Mouse (Mus musculus) liver, embryonic 14.5 days (tissue): Measurements from ENCODE around the gene Akap13. TPM values are rescaled to one million over a fixed set of nuclear protein-coding genes. Genes with fewer than 3 reads are reported as not detected.

ENCODE experiments used
- ATAC-seq: fragments of 200-750 bp; cut with Nextera tagmentation; 2 replicates; pipeline ENCODE4 v1.8.0; 2017; ENCODE audit warnings: moderate number of reproducible peaks, mild to moderate bottlenecking, moderate library complexity; ENCODE audit not compliant: insufficient read depth
- DNase-seq, 3 experiments: peaks; one replicate each; pipeline ENCODE4 v3.0.0-alpha.2; 2012 to 2013; ENCODE audit warnings: low read depth in 3 of 3, low spot score in 3 of 3
- H3K27ac ChIP-seq: fragments of 300-500 bp; sonication (generic); 2 replicates; pipeline ENCODE4 v1.5.1; 2014; ENCODE audit warnings: moderate library complexity, mild to moderate bottlenecking, control low read depth, inconsistent platforms
- H3K27me3 ChIP-seq: fragments of 300-500 bp; sonication (generic); 2 replicates; pipeline ENCODE4 v1.6.1; 2014; ENCODE audit warnings: mild to moderate bottlenecking, low read length, moderate library complexity; ENCODE audit not compliant: control insufficient read depth, insufficient read depth
- H3K36me3 ChIP-seq: fragments of 300-500 bp; sonication (generic); replicated peaks from 2 replicates; pipeline ENCODE4 v1.6.1; 2014; ENCODE audit warnings: low read depth; ENCODE audit not compliant: control insufficient read depth, insufficient read depth
- H3K4me1 ChIP-seq, 2 experiments: fragments of 200-500 bp in 1 of 2; fragments of 300-500 bp in 1 of 2; sonication (generic) in 1 of 2; replicated peaks; 2 replicates each; pipeline ENCODE4 v1.6.1; 2012 to 2014; ENCODE audit warnings: antibody characterized with exemption in 1 of 2, inconsistent platforms in 1 of 2, low read length in 1 of 2; ENCODE audit not compliant: control insufficient read depth in 2 of 2, insufficient read depth in 2 of 2
- H3K4me2 ChIP-seq: fragments of 300-500 bp; sonication (generic); 2 replicates; pipeline ENCODE4 v1.6.1; 2014; ENCODE audit warnings: low read depth, mild to moderate bottlenecking, control low read depth, moderate library complexity
- H3K4me3 ChIP-seq, 2 experiments: fragments of 200-500 bp in 1 of 2; fragments of 300-500 bp in 1 of 2; sonication (generic) in 1 of 2; 2 replicates each; pipeline ENCODE4 v1.5.1; 2012 to 2014; ENCODE audit warnings: low read depth in 2 of 2, low read length in 2 of 2, mild to moderate bottlenecking in 2 of 2, control low read depth in 1 of 2, inconsistent platforms in 1 of 2, moderate library complexity in 1 of 2; ENCODE audit not compliant: insufficient read depth in 1 of 2
- H3K9ac ChIP-seq: fragments of 300-500 bp; sonication (generic); replicated peaks from 2 replicates; pipeline ENCODE4 v1.6.1; 2014; ENCODE audit warnings: mild to moderate bottlenecking, control low read depth, moderate library complexity
- H3K9me3 ChIP-seq: fragments of 300-500 bp; sonication (generic); 2 replicates; pipeline ENCODE4 v1.6.1; 2016; ENCODE audit warnings: low read length, mixed read lengths; ENCODE audit not compliant: control insufficient read depth
- CTCF ChIP-seq: IDR thresholded peaks from 2 replicates; pipeline ENCODE4 v1.5.1; 2016; ENCODE audit warnings: antibody characterized with exemption, low read depth, control low read depth
- EP300 ChIP-seq: IDR thresholded peaks from 2 replicates; pipeline ENCODE4 v1.6.1; 2016; ENCODE audit warnings: antibody characterized with exemption, low read depth
- WGBS: fragments of 180-500 bp; shearing (Covaris S2); extraction: QIAGEN DNeasy Blood & Tissue Kit; methylation state at CpG from one replicate; pipeline ENCODE4 v1.1.7; 2014; ENCODE audit not compliant: insufficient replicate concordance; 5-methylcytosine and 5-hydroxymethylcytosine counted together
- polyA plus RNA-seq, 2 experiments: library from polyadenylated mRNA; depleted of rRNA in 1 of 2; stranded (reverse) in 1 of 2; unstranded in 1 of 2; fragments of >200 nt; fragmentation: Nextera tagmentation in 1 of 2; extraction: Ambion mirVana in 1 of 2; gene quantifications; 2 replicates each; pipeline versions ENCODE4 v1.2.1 to v1.2.3; 2012 to 2014

The Akap13 gene
- polyA plus RNA-seq, 2 experiments, result 9.0 to 28.1 TPM

GRCm38 (mm10) chr7:75500164-75500563 is 44.8 kb downstream of the Akap13 start:
- H3K4me2 ChIP-seq, result no peak overlapping the region
- no peak overlapping the region for H3K4me3 ChIP-seq
- no peak overlapping the region for H3K27ac ChIP-seq
- no peak for DNase-seq
- TF ChIP-seq EP300, result no peak
- TF ChIP-seq CTCF, result no peak
- peaks cover 0 to 11% of the 10 kb centered on the region in 2 experiments; a peak in 2 of 4 replicates for H3K4me1 ChIP-seq
- WGBS, result 72% methylated on average over 4 of the region's 4 CpGs
- no peaks in the 10 kb centered on the region for H3K27me3 ChIP-seq
- no peaks in the 10 kb centered on the region for H3K9me3 ChIP-seq
- no peak for ATAC-seq
- no peaks in the 10 kb centered on the region for H3K36me3 ChIP-seq
- no peak overlapping the region for H3K9ac ChIP-seq

GRCm38 (mm10) chr7:75500793-75501192 is 45.5 kb downstream of the Akap13 start:
- no peak overlapping the region for H3K4me2 ChIP-seq
- no peak for TF ChIP-seq EP300
- H3K27me3 ChIP-seq, result no peaks in the 10 kb centered on the region
- H3K9me3 ChIP-seq, result no peaks in the 10 kb centered on the region
- ATAC-seq (no peak), DNase-seq (no peak)
- H3K36me3 ChIP-seq, result no peaks in the 10 kb centered on the region
- WGBS, result 60% methylated on average over 4 of the region's 4 CpGs
- H3K4me3 ChIP-seq, result no peak overlapping the region
- no peak overlapping the region for H3K27ac ChIP-seq
- no peak overlapping the region for H3K9ac ChIP-seq
- peaks cover 0 to 11% of the 10 kb centered on the region in 2 experiments; a peak in 2 of 4 replicates for H3K4me1 ChIP-seq

- no peak for ATAC-seq
- WGBS, result 15% methylated on average over 2 of the region's 2 CpGs
- Histone ChIP-seq H3K9ac (no peak overlapping the region), H3K4me1 (peaks cover 0 to 8% of the 10 kb centered on the region in 2 experiments; a peak in 2 of 4 replicates), H3K9me3 (no peaks in the 10 kb centered on the region), H3K27ac (no peak overlapping the region), H3K4me3 (no peak overlapping the region), H3K36me3 (no peaks in the 10 kb centered on the region), H3K27me3 (no peaks in the 10 kb centered on the region), H3K4me2 (no peak overlapping the region)
- TF ChIP-seq EP300 (no peak), CTCF (no peak)
- DNase-seq, result no peak
These were observed 49.2 kb downstream of the Akap13 start for GRCm38 (mm10) chr7:75504524-75504923.

- H3K4me2 ChIP-seq, result no peak overlapping the region
- H3K4me1 ChIP-seq, result 0 out of 4 replicates have a peak, but pooled peaks cover 0 to 1% of the 10 kb centered on the region in 2 experiments
- TF ChIP-seq EP300 (no peak), CTCF (no peak)
- H3K36me3 ChIP-seq, result no peaks in the 10 kb centered on the region
- H3K4me3 ChIP-seq, result no peak overlapping the region
- no peak overlapping the region for H3K9ac ChIP-seq
- ATAC-seq (no peak), DNase-seq (no peak)
- no peak overlapping the region for H3K27ac ChIP-seq
- H3K27me3 ChIP-seq, result no peaks in the 10 kb centered on the region
- 61% methylated on average over 4 of the region's 4 CpGs for WGBS
- H3K9me3 ChIP-seq, result no peaks in the 10 kb centered on the region
These were observed 51.3 kb downstream of the Akap13 start for GRCm38 (mm10) chr7:75506628-75507027.

GRCm38 (mm10) chr7:75509085-75509873 is 53.9 kb downstream of the Akap13 start:
- TF ChIP-seq EP300 (no peak), CTCF (no peak)
- Histone ChIP-seq H3K36me3 (no peaks in the 10 kb centered on the region), H3K9me3 (no peaks in the 10 kb centered on the region), H3K4me1 (0 out of 4 replicates have a peak, but pooled peaks cover 0 to 1% of the 10 kb centered on the region in 2 experiments), H3K27ac (no peak overlapping the region), H3K4me3 (no peak overlapping the region), H3K27me3 (no peaks in the 10 kb centered on the region), H3K4me2 (no peak overlapping the region), H3K9ac (no peak overlapping the region)
- DNase-seq (no peak), ATAC-seq (no peak)
- WGBS, result 47% methylated on average over 5 of the region's 5 CpGs
